Mouse (Mus musculus): ENCODE results near the gene Dnmbp. TPM values are rescaled to one million over a fixed set of nuclear protein-coding genes. Genes with fewer than 3 reads are reported as not detected.

The Dnmbp gene
- 19.4 and 53.4 TPM in 2 replicates for polyA plus RNA-seq (2012; rRNA removed)

DNA sequence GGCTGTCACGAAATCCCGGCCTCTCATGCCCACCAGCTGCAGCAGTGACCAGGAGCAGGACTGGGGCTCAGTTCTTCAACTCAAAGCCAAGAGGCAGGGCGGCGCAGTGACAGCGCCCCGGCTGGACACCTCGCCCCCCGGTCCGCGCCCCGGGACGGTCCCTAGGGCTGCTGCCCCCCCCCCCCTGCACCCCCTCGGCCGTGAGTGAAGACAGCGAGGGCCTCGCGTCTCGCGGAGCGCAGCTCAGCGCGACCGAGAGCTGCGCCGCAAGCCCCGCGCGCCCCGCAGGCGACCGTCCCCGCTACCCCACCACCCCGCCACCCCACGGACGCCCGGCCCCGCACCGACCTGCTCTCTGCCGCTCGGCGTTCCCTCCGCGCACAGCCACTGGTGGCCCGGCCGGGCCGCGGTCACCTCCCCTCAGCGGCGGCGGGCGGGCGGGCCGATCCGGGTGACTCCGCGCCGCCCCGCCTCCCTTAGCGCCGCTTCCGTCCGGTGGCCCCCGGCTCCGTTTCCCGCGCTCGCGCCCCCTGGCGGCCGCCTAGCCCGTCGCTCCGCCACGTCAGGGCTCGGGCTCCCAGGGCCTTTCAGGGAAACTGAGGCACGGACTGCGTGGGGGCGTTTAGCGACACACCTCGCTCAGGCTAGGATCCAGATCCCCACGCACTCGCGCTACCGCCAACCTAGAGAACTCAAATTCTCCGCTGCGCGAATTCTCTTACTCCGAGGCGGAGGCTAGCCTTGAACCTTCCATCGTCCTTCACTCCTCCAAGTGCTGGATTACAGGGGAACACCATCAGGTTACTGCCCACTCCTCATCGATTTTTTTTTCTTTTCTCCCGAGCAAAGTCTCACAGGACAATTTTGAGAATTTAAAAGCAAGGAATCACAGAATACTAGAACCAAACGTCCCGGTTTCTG is at the start of gene Dnmbp:
Gene Dnmbp, minus strand, starts transcription at position 423 of the 921 bp plus-strand sequence.
- H3K36me3 ChIP-seq (ENCODE audit: control insufficient read depth, insufficient read depth, low read length): no peaks in the 10 kb centered on the region
- H3K4me1 ChIP-seq (ENCODE audit: control insufficient read depth, insufficient read depth, insufficient read length, low read length): peaks cover 8% of the 10 kb centered on the region; the same call in 1 of the 2 replicates
- H3K27me3 ChIP-seq (ENCODE audit: control insufficient read depth, insufficient read depth, low read length): no peaks in the 10 kb centered on the region
- H3K4me3 ChIP-seq (ENCODE audit: low read depth, low read length): peak within 1 kb of the TSS; percentile 64
- TF ChIP-seq POLR2A (IDR thresholded peaks at IDR 0.05; ENCODE audit: low read depth, low read length): peak; percentile 74
- peak; percentile 80 for TF ChIP-seq CTCF (IDR thresholded peaks at IDR 0.05; ENCODE audit: extremely low read depth, insufficient read length, insufficient replicate concordance, low read depth, low read length)
- 3% methylated on average over 81 of the region's 94 CpGs for WGBS
- 0 out of 2 replicates have a peak within 1 kb of the TSS, but pooled peaks have one; percentile 31 for H3K27ac ChIP-seq (ENCODE audit: insufficient read depth, low read depth, low read length)

DNA sequence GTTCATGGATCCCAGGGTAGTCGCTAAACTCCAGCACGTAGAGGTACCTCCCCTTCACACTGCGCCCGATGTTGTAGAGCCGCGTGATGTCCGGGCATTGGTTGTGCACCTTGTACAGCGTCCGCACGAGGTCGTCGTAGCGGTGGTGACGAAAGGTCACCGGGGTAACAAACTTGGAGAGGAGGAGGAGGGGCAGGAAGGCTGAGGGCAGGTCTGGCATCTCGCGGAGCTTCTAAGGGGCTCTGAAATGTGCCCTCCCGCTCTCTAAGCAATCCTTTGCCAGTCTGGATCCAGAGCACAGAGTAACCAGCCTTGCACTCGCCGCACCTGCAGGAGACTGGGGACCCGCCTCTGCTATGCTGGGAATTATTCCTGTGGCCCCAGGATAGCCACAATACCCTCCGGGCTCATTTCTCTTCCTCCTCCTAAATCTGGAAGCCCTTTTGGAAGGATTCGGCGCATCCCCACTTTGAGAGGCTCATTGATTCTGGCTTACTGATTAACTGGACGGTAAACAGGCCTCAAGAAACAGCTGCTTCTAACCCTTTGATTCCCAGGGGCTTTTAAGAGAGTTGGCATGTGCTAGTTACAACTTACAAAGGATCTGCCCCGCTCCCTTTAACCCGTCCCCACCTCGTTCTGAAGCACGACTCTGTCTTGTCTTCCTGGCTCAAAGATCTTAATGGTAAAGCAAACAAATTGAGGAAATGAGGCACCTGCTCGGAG is 46.2 kb upstream of the Dnmbp start, which contains the start of gene Cpn1:
Gene Cpn1, minus strand, starts transcription at position 488 of the 726 bp plus-strand sequence.
- no peak within 1 kb of the TSS for H3K27ac ChIP-seq (ENCODE audit: insufficient read depth, low read depth, low read length)

DNA sequence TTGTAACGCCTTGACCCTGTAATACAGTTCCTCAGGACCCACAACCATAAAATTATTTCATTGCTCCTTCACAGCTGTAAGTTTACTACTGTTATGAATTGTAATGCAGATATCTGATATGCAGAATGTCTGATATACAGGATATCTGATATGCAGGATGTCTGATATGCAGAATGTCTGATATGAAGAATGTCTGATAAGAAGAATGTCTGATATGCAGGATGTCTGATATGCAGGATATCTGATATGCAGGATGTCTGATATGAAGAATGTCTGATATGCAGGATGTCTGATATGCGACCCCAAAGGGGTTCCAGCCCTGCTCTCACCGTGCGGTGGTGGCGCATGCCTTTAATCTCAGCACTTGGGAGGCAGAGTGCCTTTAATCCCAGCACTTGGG is 42.0 kb upstream of the Dnmbp start:
- H3K27ac ChIP-seq (ENCODE audit: insufficient read depth, low read depth, low read length): no peak overlapping the region
- H3K36me3 ChIP-seq (ENCODE audit: control insufficient read depth, insufficient read depth, low read length): no peaks in the 10 kb centered on the region
- TF ChIP-seq POLR2A (IDR thresholded peaks at IDR 0.05; ENCODE audit: low read depth, low read length) (no peak), CTCF (IDR thresholded peaks at IDR 0.05; ENCODE audit: extremely low read depth, insufficient read length, insufficient replicate concordance, low read depth, low read length) (no peak)
- H3K27me3 ChIP-seq (ENCODE audit: control insufficient read depth, insufficient read depth, low read length): no peaks in the 10 kb centered on the region
- H3K4me3 ChIP-seq (ENCODE audit: low read depth, low read length): no peak overlapping the region
- H3K4me1 ChIP-seq (ENCODE audit: control insufficient read depth, insufficient read depth, insufficient read length, low read length): peaks cover 3% of the 10 kb centered on the region
- WGBS: 87% methylated on average over 5 of the region's 5 CpGs

More for the DNA sequence above, 46.2 kb upstream of the Dnmbp start, which contains the start of gene Cpn1:
- Histone ChIP-seq H3K4me1 (ENCODE audit: control insufficient read depth, insufficient read depth, insufficient read length, low read length) (0 out of 2 replicates have a peak, but pooled peaks cover 2% of the 10 kb centered on the region), H3K27me3 (ENCODE audit: control insufficient read depth, insufficient read depth, low read length) (no peaks in the 10 kb centered on the region), H3K4me3 (ENCODE audit: low read depth, low read length) (peak within 1 kb of the TSS; percentile 52), H3K36me3 (ENCODE audit: control insufficient read depth, insufficient read depth, low read length) (no peaks in the 10 kb centered on the region)
- 9% methylated on average over 30 of the region's 30 CpGs for WGBS
- TF ChIP-seq POLR2A (IDR thresholded peaks at IDR 0.05; ENCODE audit: low read depth, low read length) (no peak), CTCF (IDR thresholded peaks at IDR 0.05; ENCODE audit: extremely low read depth, insufficient read length, insufficient replicate concordance, low read depth, low read length) (peak; percentile 34; the same call in 1 of the 2 replicates)

DNA sequence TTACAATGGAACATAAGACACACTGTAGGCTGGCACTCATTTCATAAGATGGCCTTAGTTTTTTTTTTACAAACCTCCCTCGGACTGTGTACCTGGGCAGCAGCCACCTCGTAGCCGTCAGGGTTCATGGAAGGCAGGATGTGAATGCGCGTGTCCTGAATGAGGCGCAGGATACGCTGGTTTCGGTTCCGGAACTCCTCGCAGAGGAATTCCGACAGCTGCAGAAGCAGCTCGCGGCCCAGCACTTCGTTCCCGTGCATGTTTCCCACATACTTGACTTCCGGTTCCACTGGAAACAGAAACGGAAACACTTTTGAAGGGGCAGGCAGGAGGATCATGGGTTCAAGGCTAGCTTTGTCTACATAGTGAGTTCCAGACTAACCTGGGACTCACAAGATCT is 40.7 kb upstream of the Dnmbp start:
- Histone ChIP-seq H3K4me1 (ENCODE audit: control insufficient read depth, insufficient read depth, insufficient read length, low read length) (peaks cover 4% of the 10 kb centered on the region), H3K4me3 (ENCODE audit: low read depth, low read length) (no peak overlapping the region), H3K27me3 (ENCODE audit: control insufficient read depth, insufficient read depth, low read length) (no peaks in the 10 kb centered on the region), H3K36me3 (ENCODE audit: control insufficient read depth, insufficient read depth, low read length) (no peaks in the 10 kb centered on the region), H3K27ac (ENCODE audit: insufficient read depth, low read depth, low read length) (no peak overlapping the region)
- no peak for TF ChIP-seq CTCF (IDR thresholded peaks at IDR 0.05; ENCODE audit: extremely low read depth, insufficient read length, insufficient replicate concordance, low read depth, low read length)
- TF ChIP-seq POLR2A (IDR thresholded peaks at IDR 0.05; ENCODE audit: low read depth, low read length): no peak
- WGBS: 94% methylated on average over 17 of the region's 17 CpGs

DNA sequence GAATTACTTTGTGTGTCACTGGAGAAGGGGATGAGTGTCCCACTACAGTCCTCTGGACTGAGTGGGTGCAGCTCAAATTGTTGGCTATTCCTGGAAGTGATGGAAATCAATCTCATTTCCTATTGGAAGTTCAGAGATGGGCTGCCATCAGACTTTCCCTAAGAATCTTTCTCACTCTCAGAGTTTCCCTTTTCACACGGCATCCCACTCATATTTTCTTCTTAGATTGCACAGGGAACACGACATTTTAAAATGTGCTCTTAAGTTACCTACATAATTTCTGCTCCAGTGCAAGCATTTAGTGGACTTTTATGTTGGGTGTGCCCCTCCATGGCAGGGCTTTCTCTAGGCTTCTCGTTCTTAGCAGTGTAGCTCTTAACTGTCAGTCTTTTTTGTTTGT is 37.8 kb upstream of the Dnmbp start:
- Histone ChIP-seq H3K4me1 (ENCODE audit: control insufficient read depth, insufficient read depth, insufficient read length, low read length) (peaks cover 4% of the 10 kb centered on the region), H3K4me3 (ENCODE audit: low read depth, low read length) (no peak overlapping the region), H3K27ac (ENCODE audit: insufficient read depth, low read depth, low read length) (no peak overlapping the region), H3K27me3 (ENCODE audit: control insufficient read depth, insufficient read depth, low read length) (no peaks in the 10 kb centered on the region), H3K36me3 (ENCODE audit: control insufficient read depth, insufficient read depth, low read length) (no peaks in the 10 kb centered on the region)
- TF ChIP-seq POLR2A (IDR thresholded peaks at IDR 0.05; ENCODE audit: low read depth, low read length) (no peak), CTCF (IDR thresholded peaks at IDR 0.05; ENCODE audit: extremely low read depth, insufficient read length, insufficient replicate concordance, low read depth, low read length) (no peak)
- 92% methylated on average over 3 of the region's 3 CpGs for WGBS

DNA sequence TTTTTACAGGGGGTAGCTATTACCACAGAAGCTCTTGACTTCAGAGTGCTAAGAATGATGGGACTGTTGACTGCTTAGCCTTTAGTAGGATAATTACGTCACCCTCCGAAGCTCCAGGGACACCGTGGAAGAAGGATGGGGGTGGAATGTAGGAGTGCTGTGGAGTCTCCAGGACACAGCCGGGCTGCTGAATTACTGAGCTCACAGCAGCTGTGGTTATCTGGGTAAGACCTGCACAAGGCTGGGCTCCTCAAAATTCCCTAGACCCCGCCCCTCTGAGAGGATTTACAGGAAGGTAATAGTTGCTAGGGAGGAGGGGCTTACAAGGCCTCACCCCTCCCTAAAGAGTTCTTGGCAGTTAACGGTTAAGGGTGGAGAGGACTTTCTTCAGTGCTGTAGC is 36.7 kb upstream of the Dnmbp start:
- no peaks in the 10 kb centered on the region for H3K27me3 ChIP-seq (ENCODE audit: control insufficient read depth, insufficient read depth, low read length)
- H3K4me3 ChIP-seq (ENCODE audit: low read depth, low read length): no peak overlapping the region
- TF ChIP-seq POLR2A (IDR thresholded peaks at IDR 0.05; ENCODE audit: low read depth, low read length) (no peak), CTCF (IDR thresholded peaks at IDR 0.05; ENCODE audit: extremely low read depth, insufficient read length, insufficient replicate concordance, low read depth, low read length) (no peak)
- H3K27ac ChIP-seq (ENCODE audit: insufficient read depth, low read depth, low read length): no peak overlapping the region
- no peaks in the 10 kb centered on the region for H3K36me3 ChIP-seq (ENCODE audit: control insufficient read depth, insufficient read depth, low read length)
- peaks cover 4% of the 10 kb centered on the region for H3K4me1 ChIP-seq (ENCODE audit: control insufficient read depth, insufficient read depth, insufficient read length, low read length)
- WGBS: 51% methylated on average over 6 of the region's 6 CpGs

All from small intestine, adult 2 months (tissue).